Comparison of ENCODE assay signal across 8 mouse cellular contexts in the genomic region with DNA sequence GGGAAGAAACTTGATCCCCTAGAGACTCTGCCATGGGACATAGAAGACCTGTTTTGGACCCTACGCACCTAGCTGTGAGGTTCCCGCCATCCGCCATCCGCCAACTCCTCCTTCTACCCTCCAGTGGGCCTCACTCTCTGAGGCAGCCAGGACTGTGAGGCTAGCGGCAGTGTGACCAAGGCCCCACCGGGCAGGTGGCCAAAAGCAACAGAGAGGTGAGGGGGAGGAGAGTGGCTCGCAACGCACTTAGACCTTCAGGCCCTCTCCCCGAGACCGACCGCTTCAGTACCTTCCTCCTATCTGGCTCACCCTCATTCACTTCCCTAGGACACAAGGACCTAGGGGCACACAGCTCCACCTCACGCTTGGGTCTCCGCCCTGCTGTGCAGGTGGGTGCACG. TPM values are rescaled to one million over a fixed set of nuclear protein-coding genes. Genes with fewer than 3 reads are reported as not detected.
DNase-seq lines count a peak whose midpoint lies in the region; ATAC-seq and TF ChIP-seq lines count a peak whose summit lies in the region.

No protein-coding gene starts in this region.

- no peak for TF ChIP-seq EP300 in heart, postnatal 0 days (IDR thresholded peaks at IDR 0.05; ENCODE audit: low read depth)

- H3K36me3 ChIP-seq in heart, postnatal 0 days (replicated peaks; ENCODE audit: control insufficient read depth, insufficient read depth, low read length): peaks cover 21% of the 10 kb centered on the region
- H3K36me3 ChIP-seq in midbrain, embryonic 13.5 days: peaks cover 25% of the 10 kb centered on the region

- H3K27me3 ChIP-seq in heart, postnatal 0 days (ENCODE audit: control insufficient read depth, insufficient read depth, low read length): no peaks in the 10 kb centered on the region
- H3K27me3 ChIP-seq in midbrain, embryonic 13.5 days: no peaks in the 10 kb centered on the region

- peak overlapping the region; percentile 77 for H3K9ac ChIP-seq in heart, postnatal 0 days (replicated peaks; ENCODE audit: low read depth, low read length)
- H3K9ac ChIP-seq in midbrain, embryonic 13.5 days (replicated peaks): peak overlapping the region; percentile 46; the same call in 1 of the 2 replicates

- peak; percentile 53 for DNase-seq in urinary bladder, adult 2 months (ENCODE audit: low spot score)
- no peak for DNase-seq in urinary bladder, postnatal 10 days (ENCODE audit: low spot score)
- peak; percentile 87 for DNase-seq in heart, postnatal 0 days (ENCODE audit: low spot score)
- peak; percentile 84 to 93 for DNase-seq in kidney, postnatal 25 days
- no peak for DNase-seq in layer of hippocampus, adult 8-10 months (ENCODE audit: low spot score in 2 of 2)
- no peak for DNase-seq in layer of hippocampus, postnatal 14 days (ENCODE audit: low spot score in 2 of 2)

- H3K9me3 ChIP-seq in heart, postnatal 0 days (replicated peaks; ENCODE audit: control insufficient read depth, low read length): no peaks in the 10 kb centered on the region
- H3K9me3 ChIP-seq in midbrain, embryonic 13.5 days: no peaks in the 10 kb centered on the region

- peak; percentile 7; the same call in 1 of the 2 replicates for ATAC-seq in heart, postnatal 0 days (ENCODE audit: insufficient read depth, low read depth)
- no peak for ATAC-seq in midbrain, embryonic 13.5 days
- ATAC-seq in granulocyte monocyte progenitor cell, adult 5-6 weeks (replicated peaks; ENCODE audit: poor library complexity, severe bottlenecking): no peak

- 8% methylated on average over 14 of the region's 14 CpGs for WGBS in heart, postnatal 0 days
- 85% methylated on average over 14 of the region's 14 CpGs for WGBS in midbrain, embryonic 13.5 days

- no peak for TF ChIP-seq CTCF in heart, postnatal 0 days (IDR thresholded peaks at IDR 0.05; ENCODE audit: low read depth)

- peak overlapping the region; percentile 98 for H3K4me2 ChIP-seq in heart, postnatal 0 days (ENCODE audit: low read depth, low read length)
- peak overlapping the region; percentile 93 for H3K4me2 ChIP-seq in midbrain, embryonic 13.5 days (replicated peaks)

- peak overlapping the region; percentile 91 for H3K27ac ChIP-seq in heart, postnatal 0 days (ENCODE audit: low read depth)
- H3K27ac ChIP-seq in midbrain, embryonic 13.5 days: no peak overlapping the region; the same call in 1 of the 2 replicates

- H3K4me3 ChIP-seq in heart, postnatal 0 days (ENCODE audit: low read depth, low read length): peak overlapping the region; percentile 65
- H3K4me3 ChIP-seq in midbrain, embryonic 13.5 days (replicated peaks): peak overlapping the region; percentile 92

- peaks cover 52% of the 10 kb centered on the region for H3K4me1 ChIP-seq in heart, postnatal 0 days (ENCODE audit: control insufficient read depth, insufficient read depth)
- H3K4me1 ChIP-seq in midbrain, embryonic 13.5 days (replicated peaks): peaks cover 70% of the 10 kb centered on the region

RNA-seq across cellular contexts. Expression of a gene that starts 3.1 kb away (rescaled TPM):
- polyA plus RNA-seq in urinary bladder, adult 2 months (2012; rRNA removed): 20.6 and 25.2 TPM in 2 replicates
- 62.1 and 107 TPM in 2 replicates for total RNA-seq in heart, postnatal 0 days (2014; rRNA removed; ENCODE audit: low replicate concordance)
- polyA plus RNA-seq in heart, postnatal 0 days (2015; fragmentation: Nextera tagmentation; extraction: Ambion mirVana): 12.6 and 14.2 TPM in 2 replicates
- polyA plus RNA-seq in midbrain, embryonic 13.5 days (2015; fragmentation: Nextera tagmentation; extraction: Ambion mirVana): 10.3 and 12.3 TPM in 2 replicates
- total RNA-seq in layer of hippocampus, adult 8-10 months (2022): 10 to 100 TPM; 17.1 to 21.7 (median 20.0) TPM
- total RNA-seq in layer of hippocampus, postnatal 14 days (2021): 10 to 100 TPM; 22.0 to 24.8 TPM
- 1.9 and 5.1 TPM in 2 replicates for total RNA-seq in granulocyte monocyte progenitor cell, adult 5-6 weeks (2014; fragmentation: Nextera tagmentation)
- total RNA-seq in granulocyte monocyte progenitor cell, adult 5-6 weeks (2017): 1.7 and 3.5 TPM in 2 replicates

RNA-seq across cellular contexts. Expression of a gene that starts 4.1 kb away (rescaled TPM):
- polyA plus RNA-seq in urinary bladder, adult 2 months (2012; rRNA removed): 18.7 and 21.4 TPM in 2 replicates
- 35.5 and 58.5 TPM in 2 replicates for total RNA-seq in heart, postnatal 0 days (2014; rRNA removed; ENCODE audit: low replicate concordance)
- polyA plus RNA-seq in heart, postnatal 0 days (2015; fragmentation: Nextera tagmentation; extraction: Ambion mirVana): 14.8 and 17.7 TPM in 2 replicates
- 24.8 and 25.8 TPM in 2 replicates for polyA plus RNA-seq in midbrain, embryonic 13.5 days (2015; fragmentation: Nextera tagmentation; extraction: Ambion mirVana)
- 10 to 100 TPM; 12.5 to 18.7 (median 16.9) TPM for total RNA-seq in layer of hippocampus, adult 8-10 months (2022)
- 10 to 100 TPM; 12.4 to 15.0 TPM for total RNA-seq in layer of hippocampus, postnatal 14 days (2021)
- 21.9 and 22.5 TPM in 2 replicates for total RNA-seq in granulocyte monocyte progenitor cell, adult 5-6 weeks (2014; fragmentation: Nextera tagmentation)
- total RNA-seq in granulocyte monocyte progenitor cell, adult 5-6 weeks (2017): 8.5 and 18.6 TPM in 2 replicates

RNA-seq across cellular contexts. Expression of a gene that starts 13.5 kb away (rescaled TPM):
- polyA plus RNA-seq in urinary bladder, adult 2 months (2012; rRNA removed): 42.4 and 54.0 TPM in 2 replicates
- total RNA-seq in heart, postnatal 0 days (2014; rRNA removed; ENCODE audit: low replicate concordance): 49.8 and 85.5 TPM in 2 replicates
- polyA plus RNA-seq in heart, postnatal 0 days (2015; fragmentation: Nextera tagmentation; extraction: Ambion mirVana): 12.7 and 14.1 TPM in 2 replicates
- polyA plus RNA-seq in midbrain, embryonic 13.5 days (2015; fragmentation: Nextera tagmentation; extraction: Ambion mirVana): 0.66 and 0.76 TPM in 2 replicates
- total RNA-seq in layer of hippocampus, adult 8-10 months (2022): 1 to 10 TPM; 1.6 to 4.2 (median 2.4) TPM
- total RNA-seq in layer of hippocampus, postnatal 14 days (2021): 1 to 10 TPM; 2.3 to 3.2 TPM
- total RNA-seq in granulocyte monocyte progenitor cell, adult 5-6 weeks (2014; fragmentation: Nextera tagmentation): 4.2 and 11.3 TPM in 2 replicates
- total RNA-seq in granulocyte monocyte progenitor cell, adult 5-6 weeks (2017): 2.8 and 4.1 TPM in 2 replicates

RNA-seq across cellular contexts. Expression of a gene that starts 45.1 kb away (rescaled TPM):
- 20.8 and 25.9 TPM in 2 replicates for polyA plus RNA-seq in urinary bladder, adult 2 months (2012; rRNA removed)
- 56.9 and 65.0 TPM in 2 replicates for total RNA-seq in heart, postnatal 0 days (2014; rRNA removed; ENCODE audit: low replicate concordance)
- 32.5 and 34.0 TPM in 2 replicates for polyA plus RNA-seq in heart, postnatal 0 days (2015; fragmentation: Nextera tagmentation; extraction: Ambion mirVana)
- 29.9 and 31.0 TPM in 2 replicates for polyA plus RNA-seq in midbrain, embryonic 13.5 days (2015; fragmentation: Nextera tagmentation; extraction: Ambion mirVana)
- total RNA-seq in layer of hippocampus, adult 8-10 months (2022): 10 to 100 TPM; 49.7 to 64.2 (median 52.3) TPM
- 10 to 100 TPM; 37.8 to 42.3 TPM for total RNA-seq in layer of hippocampus, postnatal 14 days (2021)
- total RNA-seq in granulocyte monocyte progenitor cell, adult 5-6 weeks (2014; fragmentation: Nextera tagmentation): 17.6 and 33.4 TPM in 2 replicates
- 9.0 and 17.2 TPM in 2 replicates for total RNA-seq in granulocyte monocyte progenitor cell, adult 5-6 weeks (2017)

RNA-seq across cellular contexts. Expression of a gene that starts 47.8 kb away (rescaled TPM):
- 0.44 and 0.65 TPM in 2 replicates for polyA plus RNA-seq in urinary bladder, adult 2 months (2012; rRNA removed)
- total RNA-seq in heart, postnatal 0 days (2014; rRNA removed; ENCODE audit: low replicate concordance): not detected in 2 replicates
- polyA plus RNA-seq in heart, postnatal 0 days (2015; fragmentation: Nextera tagmentation; extraction: Ambion mirVana): 0.04 and 0.11 TPM in 2 replicates
- 0.08 and 0.27 TPM in 2 replicates for polyA plus RNA-seq in midbrain, embryonic 13.5 days (2015; fragmentation: Nextera tagmentation; extraction: Ambion mirVana)
- total RNA-seq in layer of hippocampus, adult 8-10 months (2022): 1 to 10 TPM in 1 of 4 experiments, under 1 TPM in 3; 0.11 to 1.2 (median 0.56) TPM
- total RNA-seq in layer of hippocampus, postnatal 14 days (2021): under 1 TPM; 0.35 to 0.36 TPM
- 4.4 and 5.4 TPM in 2 replicates for total RNA-seq in granulocyte monocyte progenitor cell, adult 5-6 weeks (2014; fragmentation: Nextera tagmentation)
- total RNA-seq in granulocyte monocyte progenitor cell, adult 5-6 weeks (2017): 1.1 and 2.1 TPM in 2 replicates

Comparison
In these comparisons a context has a peak if more than half of its experiments do, and no peak if none do; other contexts are left out.
1. DNase-seq: peak in urinary bladder, adult 2 months (single experiment), heart, postnatal 0 days (single experiment) and kidney, postnatal 25 days (2 of 2); none in urinary bladder, postnatal 10 days (single experiment), layer of hippocampus, adult 8-10 months (0 of 2) and layer of hippocampus, postnatal 14 days (0 of 2).